Mouse (Mus musculus): ENCODE results near the gene Clcn1.

The Clcn1 gene

DNA sequence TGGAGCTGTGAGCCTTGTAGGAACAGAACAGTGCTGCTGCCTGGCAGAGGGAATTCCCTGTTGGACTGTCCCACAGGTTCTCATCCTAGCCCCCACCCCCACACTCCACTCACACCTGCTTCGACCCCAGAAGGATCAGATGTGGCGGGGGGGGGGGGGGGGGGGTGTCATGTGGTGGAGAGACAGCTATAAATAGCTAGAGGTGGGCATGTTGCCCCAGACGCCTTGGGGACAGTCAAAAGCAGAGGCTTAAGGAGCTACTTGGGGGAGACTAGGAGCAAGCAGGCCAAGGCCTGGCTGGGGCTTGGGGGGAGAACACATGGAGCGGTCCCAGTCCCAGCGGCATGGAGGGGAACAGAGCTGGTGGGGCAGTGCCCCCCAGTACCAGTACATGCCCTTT is at the start of gene Clcn1:
Gene Clcn1 (plus strand): TSS at position 238 of the 400 bp plus-strand sequence.
- DNase-seq (ENCODE audit: low spot score in 2 of 2): no peak

DNA sequence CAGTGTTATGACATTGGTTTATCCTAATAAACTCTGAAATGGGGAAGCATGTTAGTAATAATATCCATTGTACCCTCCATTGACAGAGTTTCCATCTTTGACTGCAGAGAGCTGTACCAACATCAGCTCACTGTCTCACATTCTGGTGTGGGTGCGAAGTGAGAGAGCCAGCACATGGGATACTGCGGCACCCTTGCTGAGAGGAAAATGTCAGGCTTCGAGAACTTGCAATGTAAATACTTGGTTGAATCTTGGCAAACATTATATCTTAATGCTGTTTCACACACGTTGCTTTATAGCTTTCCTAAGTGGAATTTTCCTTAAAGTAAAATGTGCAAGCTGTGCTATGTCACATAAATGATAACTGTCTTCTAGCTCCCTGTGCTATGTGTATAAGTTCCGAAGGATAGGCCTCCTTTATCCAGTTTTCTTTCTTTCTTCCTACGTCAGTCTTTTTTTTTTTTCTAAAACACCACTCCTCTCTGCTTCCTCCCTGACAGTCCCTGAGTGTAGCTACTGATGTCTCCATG is 49.1 kb upstream of the Clcn1 start:
- DNase-seq (ENCODE audit: low spot score in 2 of 2): peak; percentile 52 to 60

DNA sequence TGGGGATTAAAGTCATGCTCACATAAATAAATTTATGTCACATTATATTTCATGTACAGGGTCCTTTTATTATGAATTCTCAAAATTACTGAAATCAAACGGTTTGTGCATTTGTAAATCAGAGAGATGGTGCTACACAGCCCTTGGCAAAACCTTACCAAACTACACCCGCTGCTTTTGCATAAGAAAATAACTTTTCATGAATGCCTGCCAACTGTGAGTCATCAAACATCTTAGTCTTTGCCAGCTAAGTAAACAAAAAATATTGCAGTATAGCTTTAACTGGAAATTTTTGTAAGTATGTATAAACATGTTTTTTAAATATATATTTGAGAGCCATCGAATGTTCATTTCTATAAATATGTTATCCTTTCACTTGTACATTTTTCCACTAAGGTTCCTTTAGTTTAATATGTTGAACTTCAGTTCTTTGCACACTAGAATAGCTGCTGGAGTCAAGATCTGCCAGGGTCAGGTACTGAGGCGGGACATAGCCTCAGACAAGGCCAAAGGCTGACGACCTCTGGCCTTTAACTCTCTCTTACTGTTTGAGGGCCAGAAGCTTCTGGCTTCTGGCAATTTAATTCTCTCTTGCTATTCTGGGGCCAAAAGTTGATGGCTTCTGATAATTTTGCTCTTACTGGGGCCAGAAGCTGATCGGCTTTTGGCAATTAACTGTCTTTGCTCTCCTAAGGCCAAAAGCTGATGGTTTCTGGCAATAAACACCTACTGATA is 45.0 kb upstream of the Clcn1 start:
- DNase-seq (ENCODE audit: low spot score in 2 of 2): peak in 1 of 2 experiments; percentile 27

DNA sequence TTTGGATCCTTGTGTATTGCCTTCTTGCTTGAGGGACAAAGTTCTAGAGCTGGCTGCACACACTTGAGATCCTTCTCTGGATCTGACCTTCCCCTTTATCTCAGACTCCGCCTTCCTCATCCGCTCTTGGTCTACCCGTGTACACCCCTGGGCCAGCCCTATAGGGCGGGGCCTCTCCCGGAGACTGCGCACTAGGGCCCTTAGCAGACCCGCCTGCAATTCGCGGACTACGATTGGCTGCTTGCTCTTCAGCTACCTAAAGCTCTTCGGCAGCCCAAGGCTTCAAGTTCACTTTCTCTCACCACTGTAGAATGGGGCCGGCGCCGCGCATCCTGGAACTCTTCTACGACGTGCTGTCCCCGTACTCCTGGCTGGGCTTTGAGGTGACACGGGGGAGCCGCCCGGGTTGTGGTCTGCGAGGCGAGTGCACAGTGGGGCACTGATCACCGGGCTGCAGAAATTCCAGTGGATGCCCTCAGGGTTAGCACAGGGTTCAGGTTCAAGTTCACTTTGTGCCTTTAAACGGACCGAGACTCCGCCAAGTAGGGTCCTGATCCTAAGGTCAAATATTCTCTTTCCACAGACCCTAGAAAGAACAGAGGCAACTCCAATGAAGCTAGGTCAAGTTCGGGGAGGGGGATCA is 40.7 kb upstream of the Clcn1 start, which contains the start of gene Gstk1:
Gene Gstk1 (plus strand): TSS at position 225 of the 643 bp plus-strand sequence.
- peak; percentile 58 to 60 for DNase-seq (ENCODE audit: low spot score in 2 of 2)

DNA sequence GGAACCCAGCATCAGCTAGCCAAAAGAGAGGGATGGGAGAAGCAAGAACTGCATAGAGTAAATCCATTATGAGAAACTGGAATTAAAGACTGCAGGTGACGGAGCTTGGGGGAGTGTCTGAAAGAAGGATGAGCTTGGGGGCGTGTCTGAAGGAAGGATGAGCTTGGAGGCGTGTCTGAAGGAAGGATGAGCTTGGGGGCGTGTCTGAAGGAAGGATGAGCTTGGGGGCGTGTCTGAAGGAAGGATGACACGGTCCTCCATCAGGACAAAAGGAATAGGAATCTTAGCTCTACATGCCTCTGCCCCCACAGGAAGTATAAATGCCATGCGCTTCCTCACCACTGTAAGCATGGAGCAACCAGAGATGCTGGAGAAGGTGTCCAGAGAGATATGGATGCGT is 39.3 kb upstream of the Clcn1 start:
- no peak for DNase-seq (ENCODE audit: low spot score in 2 of 2)

DNA sequence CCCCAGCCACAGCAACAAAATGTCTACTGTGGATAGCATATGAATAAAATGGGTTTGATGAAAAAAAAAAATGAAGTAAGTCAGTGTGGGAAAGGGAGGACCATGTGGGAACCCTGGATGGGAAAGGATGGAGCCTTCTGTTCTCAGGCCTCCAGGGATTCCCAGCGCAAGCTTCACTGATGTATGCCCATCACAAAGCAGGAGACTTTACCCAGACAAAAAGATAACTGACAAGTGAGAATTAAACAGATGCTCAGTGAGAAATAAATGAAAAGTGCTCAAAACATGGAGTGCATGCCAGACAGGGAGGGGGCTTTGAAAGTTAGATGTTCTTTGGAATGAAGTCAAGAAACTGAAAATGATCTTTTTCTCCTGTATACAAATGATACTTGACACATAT is 38.5 kb upstream of the Clcn1 start:
- no peak for DNase-seq (ENCODE audit: low spot score in 2 of 2)

DNA sequence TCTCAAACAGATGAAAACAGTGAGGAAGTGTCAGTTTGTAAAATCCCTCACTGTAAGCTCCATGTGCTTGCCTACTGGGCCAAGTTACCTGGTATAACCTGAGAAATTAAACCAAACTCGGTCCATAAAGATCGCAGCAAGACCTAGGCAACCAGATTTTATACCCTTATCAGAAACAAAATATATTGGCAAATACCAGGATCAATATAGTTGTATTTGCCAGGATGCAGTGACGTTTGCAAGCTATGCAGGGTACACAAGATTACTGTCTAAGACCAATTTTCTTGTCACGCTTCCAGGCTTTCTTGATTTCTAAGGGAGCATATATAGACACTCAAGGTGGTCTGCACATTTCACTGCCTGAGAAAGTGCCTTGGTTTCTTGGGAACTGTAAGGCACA is 34.7 kb upstream of the Clcn1 start:
- no peak for DNase-seq (ENCODE audit: low spot score in 2 of 2)

DNA sequence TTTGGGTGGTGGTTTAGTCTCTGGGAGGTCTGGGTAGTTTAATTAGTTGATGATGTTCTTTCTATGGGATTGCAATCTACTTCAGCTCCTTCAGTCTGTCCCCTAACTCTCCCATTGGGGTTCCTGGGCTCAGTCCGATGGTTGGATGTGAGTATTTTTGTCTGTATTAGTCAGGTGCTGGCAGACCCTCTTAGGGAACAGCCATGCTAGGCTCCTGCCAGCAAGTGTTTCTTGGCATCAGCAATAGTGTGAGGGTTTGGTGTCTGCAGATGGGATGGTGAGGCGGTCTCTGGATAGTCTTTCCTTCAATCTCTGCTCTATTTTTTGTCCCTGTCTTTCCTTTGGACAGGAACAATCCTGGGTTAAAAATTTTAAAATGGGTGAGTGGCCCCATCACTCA is 33.4 kb upstream of the Clcn1 start:
- no peak for DNase-seq (ENCODE audit: low spot score in 2 of 2)

DNA sequence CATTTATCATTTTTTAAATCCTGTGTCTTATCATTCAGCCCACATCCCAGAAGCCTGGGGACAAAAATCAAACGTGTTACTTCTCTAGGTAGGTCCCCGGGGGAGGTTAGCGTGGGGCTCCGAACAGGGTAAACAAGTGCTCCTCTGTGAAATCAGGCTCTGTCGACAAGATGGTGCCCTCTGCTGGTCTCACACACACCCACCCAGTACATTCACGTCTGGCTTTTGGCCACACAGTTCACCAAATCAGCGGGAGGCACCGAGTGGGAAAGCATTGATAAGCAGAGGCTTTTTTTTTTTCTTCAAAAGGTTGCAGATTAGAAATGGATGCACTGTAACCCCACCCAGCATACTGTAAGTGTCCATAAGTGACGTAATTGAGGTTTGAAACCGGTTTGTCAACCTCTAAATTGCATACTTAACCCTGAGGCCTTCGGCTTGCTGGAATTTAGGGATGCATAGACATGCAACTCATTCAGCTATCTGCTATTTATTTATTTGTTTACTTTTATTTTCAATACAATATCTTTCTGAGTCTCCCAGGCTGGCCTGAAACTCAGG is 29.1 kb upstream of the Clcn1 start:
- DNase-seq (ENCODE audit: low spot score in 2 of 2): peak in 1 of 2 experiments; percentile 55

DNA sequence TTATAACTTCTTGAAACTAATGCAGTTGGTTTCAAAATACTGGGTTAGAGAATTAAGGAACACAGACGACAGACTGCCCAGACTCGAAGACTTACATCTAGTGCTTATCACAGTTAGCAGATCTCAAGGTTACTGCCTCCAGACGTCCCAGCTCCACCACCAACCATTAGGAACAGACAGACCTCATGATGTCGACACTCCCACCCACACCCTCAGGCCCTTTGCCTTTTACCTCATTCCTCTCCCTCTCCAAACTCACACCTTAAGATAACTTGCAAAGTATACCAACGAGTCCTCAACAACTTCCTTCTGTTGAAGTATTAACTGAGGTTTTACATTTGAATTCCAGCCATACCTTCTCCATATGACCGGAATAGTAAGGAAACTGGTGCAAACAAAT is 26.1 kb upstream of the Clcn1 start:
- DNase-seq (ENCODE audit: low spot score in 2 of 2): no peak

DNA sequence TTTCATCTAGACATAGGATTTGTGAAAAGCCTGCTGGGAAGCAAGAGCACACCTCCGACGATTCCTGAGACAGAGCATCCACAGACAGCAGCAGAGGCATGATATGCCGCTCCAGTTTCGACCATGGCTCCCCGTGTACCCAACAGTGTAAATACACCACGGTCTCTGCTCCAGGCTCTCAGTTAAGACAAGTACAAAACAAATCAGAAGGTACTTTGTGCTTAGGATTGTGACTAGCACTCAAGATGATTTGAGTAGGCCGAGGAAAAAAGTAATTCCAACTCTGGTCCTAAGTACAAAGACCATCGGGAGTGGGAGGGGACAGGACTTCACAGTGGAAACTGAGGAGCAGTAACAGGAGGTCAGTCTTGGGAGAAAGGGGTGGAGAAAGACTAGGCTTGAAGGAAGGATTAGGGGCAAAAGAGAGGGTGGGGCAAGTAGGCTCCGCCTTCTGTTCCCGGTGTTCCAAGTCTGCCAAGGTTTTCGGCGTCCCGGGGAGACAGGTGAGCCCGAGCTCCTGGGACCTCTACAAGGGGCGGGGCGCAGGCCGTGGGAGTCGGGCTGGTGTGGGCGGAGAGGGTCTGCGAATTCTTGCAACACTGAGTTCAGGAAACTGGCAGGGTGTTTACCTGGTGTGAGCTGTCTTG is 24.8 kb upstream of the Clcn1 start, which contains the start of gene Tmem139:
Gene Tmem139 (plus strand): TSS at position 447 of the 647 bp plus-strand sequence.
- no peak for DNase-seq (ENCODE audit: low spot score in 2 of 2)

DNA sequence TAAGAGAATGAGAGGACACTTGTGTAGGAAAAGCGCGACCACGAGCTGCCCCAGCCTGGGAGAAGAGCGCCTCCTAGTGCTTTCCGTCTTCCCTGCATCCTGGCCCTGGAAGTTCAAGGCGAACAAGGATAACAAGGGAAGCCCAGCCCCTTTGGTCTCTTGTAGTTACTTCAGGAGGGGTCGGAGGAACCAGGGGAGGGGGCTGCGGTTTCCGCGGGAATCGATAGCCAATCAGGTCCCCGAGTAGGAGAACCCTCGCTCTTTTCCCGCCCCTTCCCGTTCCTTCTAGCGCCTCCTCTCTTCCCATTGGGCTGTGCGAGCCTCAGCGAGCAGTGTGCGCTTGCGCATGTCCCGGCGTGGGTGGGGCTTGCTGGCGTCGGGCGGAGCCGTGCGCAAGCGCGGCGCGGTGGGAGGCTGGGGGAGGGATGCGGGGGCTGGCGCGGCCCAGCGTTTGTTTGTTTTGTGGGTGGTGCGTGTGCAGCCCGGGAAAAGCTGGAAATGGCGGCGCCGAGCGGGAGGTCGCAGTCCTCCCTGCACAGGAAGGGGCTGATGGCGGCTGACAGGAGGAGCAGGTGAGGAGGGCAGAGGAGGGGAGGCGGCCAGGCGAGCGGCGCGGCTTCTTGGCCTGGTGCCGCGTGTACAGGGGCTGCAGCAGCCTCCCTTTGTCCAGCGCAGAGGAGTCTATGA is 21.7 kb upstream of the Clcn1 start, which contains the start of gene Casp2:
Gene Casp2 (plus strand): TSS at position 360 of the 687 bp plus-strand sequence.
- DNase-seq (ENCODE audit: low spot score in 2 of 2): peak; percentile 97 to 99

DNA sequence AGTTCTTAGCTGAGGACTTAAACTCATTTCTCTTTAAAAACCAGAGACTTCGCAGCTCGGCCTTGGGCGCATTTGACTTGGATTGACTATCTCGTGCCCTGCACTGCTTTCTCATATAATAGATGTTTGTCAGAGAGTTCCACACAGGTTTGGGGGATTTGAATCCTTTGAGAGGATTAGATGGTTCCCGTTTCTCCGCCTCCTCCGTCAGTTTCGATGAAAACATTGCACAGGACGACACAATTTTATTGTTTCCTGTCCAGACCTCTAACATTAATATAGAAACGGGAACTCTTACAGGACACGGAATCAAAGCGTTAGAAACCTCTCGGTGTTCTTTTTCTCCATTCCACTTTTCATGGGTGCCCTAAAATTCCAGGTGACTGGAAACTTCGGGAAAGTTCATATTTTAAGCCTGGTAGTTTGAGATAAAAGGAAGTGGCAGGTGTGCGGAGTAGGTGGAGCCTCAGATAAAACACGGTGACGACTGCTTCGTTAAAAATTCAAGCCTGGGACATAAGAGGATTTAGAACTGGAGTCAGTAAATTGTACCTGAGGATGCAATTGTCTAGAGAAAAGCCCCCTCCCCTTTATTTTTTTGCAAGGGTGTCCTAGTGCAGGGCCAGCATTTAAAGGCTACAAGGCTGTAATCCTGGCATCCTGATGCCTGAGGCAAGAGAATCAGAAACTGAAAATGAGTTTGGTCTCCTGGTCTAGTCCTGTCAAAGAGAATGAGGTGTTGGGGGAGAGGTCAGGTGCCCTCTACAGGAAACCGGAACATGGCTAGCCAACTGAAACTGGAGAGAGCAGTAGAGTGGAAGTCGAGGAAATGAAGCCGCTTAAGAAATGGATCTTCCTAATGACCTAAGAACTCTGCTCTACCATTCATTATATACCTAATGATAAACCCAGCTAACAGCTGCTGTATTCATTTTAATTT is 20.8 kb upstream of the Clcn1 start:
- no peak for DNase-seq (ENCODE audit: low spot score in 2 of 2)

DNA sequence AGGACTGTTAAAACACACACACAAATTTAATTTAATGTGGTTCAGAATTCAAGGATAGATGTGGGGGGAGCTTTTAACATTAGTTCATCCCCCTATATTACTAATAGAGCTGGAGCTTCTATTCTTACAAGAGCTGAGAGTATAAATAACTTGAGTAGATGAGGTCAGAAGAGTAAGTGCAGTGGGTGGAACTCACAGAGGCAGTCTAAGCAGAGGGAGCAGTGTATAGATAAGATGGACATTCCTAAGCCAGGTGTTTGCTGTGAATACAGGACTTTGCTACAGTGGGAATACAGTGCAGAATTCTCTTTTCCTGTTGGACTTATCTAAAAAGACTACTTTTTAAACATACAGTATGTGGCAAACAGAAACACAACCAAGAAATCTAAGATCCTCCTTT is 15.7 kb upstream of the Clcn1 start:
- DNase-seq (ENCODE audit: low spot score in 2 of 2): no peak

DNA sequence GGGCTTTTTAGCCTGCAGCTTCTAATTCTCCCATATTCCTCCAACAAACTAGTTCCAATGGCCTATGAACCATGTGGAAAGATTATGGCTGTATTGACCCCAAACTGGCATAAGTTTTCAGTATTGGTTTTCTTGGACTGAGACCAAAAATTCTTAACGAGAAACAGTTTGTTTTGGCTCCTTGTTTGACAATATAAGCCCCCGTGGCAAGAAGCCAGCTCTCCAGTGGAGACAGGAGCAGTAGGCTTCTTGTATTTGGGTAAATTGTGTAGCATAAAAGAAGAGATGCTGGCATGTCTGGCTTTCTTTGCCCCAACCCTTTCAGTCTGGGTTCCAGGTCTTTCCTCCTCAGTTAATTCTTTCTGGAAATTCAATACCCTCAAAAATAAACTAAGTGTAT is 10.3 kb upstream of the Clcn1 start:
- DNase-seq (ENCODE audit: low spot score in 2 of 2): no peak

DNA sequence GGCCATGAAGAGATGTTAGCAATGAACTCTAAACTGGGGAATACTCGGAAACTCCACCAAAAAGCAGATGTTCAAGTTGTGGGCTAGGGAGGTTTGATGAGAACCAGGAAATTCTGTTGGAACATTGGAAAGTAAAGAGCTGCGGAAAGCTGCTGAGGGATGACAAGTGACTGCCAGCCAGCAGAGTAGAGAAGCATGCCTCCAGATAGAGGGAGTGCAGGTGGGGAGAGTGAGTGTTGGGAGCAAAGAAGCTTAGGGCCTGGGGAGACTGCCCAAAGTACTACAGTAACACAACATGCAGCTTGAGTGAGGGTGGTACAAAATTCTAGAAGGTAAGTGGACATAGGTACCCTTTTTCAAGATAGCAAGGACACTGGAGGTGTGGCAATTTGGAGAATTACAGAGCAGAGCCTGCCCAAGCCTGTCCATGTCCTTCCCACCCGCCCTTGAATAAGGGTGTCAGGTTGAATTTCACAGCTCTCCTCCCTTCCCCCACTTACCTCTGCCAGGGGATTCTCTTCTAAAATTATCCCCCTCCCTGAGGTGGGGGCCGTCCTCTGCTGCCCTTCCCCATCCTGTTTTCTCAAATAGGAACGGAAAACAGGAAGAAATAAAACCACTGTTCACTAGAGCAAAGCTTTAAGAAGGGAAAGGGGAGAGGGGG is 3.5 kb upstream of the Clcn1 start:
- DNase-seq (ENCODE audit: low spot score in 2 of 2): no peak

DNA sequence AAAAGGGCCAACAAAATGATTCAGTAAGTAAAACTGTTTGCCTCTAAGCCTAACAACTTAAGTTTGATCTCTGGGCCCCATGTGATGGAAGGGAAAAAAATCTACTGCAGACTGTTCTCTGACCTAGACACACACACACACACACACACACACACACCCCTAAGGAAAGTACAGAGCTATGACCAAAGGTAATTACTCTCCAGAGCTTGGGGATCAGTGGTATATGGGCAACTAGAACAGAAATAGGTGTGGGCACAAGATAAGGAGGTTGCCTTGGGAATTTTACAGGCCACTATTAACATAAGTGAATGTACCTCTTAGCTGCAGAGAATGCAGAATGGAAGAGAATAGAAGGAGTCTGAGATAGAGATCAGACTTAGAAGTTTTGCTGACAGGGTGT is 1.1 kb downstream of the Clcn1 start:
- DNase-seq (ENCODE audit: low spot score in 2 of 2): no peak

DNA sequence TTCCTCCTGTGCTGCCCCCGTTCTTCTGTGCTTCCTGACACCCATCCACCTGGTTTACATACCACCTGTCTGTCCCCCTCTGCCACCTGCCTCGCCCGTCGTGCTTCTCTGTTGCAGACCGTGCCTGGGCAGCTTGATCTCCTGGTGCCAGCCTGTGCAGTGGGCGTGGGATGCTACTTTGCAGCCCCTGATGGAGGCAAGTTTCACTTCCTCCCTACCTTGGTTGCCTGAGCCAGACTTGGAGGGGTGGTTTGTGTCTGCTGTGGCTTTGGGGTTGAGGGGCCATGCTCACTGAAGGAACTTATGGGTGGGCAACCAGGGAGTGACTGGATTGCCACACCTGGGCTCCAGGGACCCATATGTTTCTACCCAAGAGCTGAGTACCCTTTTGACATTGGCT is 6.8 kb downstream of the Clcn1 start:
- no peak for DNase-seq (ENCODE audit: low spot score in 2 of 2)

DNA sequence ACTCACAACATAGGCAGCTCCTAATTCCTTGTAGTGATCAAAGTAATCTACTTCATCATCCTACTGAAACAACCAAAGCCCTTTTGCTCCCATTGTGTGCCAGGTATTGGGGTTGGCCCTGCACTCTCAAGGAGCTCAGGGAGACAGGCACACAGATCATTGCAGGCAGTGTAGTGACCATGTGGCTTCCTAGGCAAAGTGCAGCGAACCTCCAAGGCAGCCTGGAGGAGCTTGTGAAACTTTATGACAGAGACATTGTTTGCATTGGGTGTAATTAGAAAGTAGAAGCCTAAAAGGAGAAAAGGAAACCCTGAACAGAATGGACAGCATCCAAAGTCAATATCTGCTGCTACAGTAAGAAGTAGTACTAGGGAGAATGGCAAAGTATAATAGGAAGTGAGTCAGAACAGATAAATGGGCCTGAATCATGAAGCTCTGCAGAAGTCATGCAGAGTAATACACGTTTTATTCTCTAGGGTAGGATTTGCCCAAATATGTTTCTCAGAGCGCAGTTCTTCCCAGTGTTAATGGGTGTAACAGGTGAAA is 9.1 kb downstream of the Clcn1 start:
- no peak for DNase-seq (ENCODE audit: low spot score in 2 of 2)

DNA sequence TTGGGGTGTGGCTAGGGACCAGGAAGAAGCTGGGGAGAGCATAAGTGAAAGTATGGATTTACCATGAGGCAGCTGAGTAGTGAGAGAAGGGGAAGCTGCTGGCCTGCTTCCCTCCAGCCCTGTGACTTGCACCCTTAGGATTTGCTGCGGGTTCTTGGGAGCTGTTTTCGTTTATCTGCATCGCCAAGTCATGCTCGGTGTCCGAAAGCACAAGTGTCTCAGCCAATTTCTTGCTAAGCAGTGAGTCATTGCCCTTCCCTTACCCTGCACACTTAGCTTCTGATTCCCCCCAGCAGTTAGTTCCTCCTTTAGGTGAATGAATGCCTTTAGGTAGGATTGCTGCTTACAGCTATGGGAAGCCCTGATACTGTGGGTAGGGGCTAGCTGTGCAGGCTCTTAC is 12.9 kb downstream of the Clcn1 start:
- no peak for DNase-seq (ENCODE audit: low spot score in 2 of 2)
